Mouse (Mus musculus) ES-E14 (cell line): ENCODE data around the gene Anapc15-ps. TPM values are rescaled to one million over a fixed set of nuclear protein-coding genes. Genes with fewer than 3 reads are reported as not detected.

Experiments
- DNase-seq: peaks from one replicate; pipeline ENCODE4 v3.0.0-alpha.2; 2013; ENCODE audit warnings: low read depth, low spot score
- H3K27ac ChIP-seq: 2 replicates; pipeline ENCODE4 v1.5.1; 2012; ENCODE audit warnings: low read depth, mild to moderate bottlenecking, low read length, moderate library complexity, mixed read lengths; ENCODE audit not compliant: poor library complexity, insufficient read depth, severe bottlenecking
- H3K36me3 ChIP-seq: 2 replicates; pipeline ENCODE4 v1.6.1; 2012; ENCODE audit warnings: mild to moderate bottlenecking, low read length, moderate library complexity, mixed read lengths; ENCODE audit not compliant: control insufficient read depth, poor library complexity, insufficient read depth, severe bottlenecking
- H3K4me1 ChIP-seq, 2 experiments: fragments of 150-350 bp in 1 of 2; sonication (generic) in 1 of 2; 2 replicates each; pipeline ENCODE4 v1.6.1; 2012; ENCODE audit warnings: low read length in 2 of 2, mild to moderate bottlenecking in 1 of 2, mixed read lengths in 1 of 2; ENCODE audit not compliant: control insufficient read depth in 2 of 2, insufficient read depth in 2 of 2, poor library complexity in 1 of 2
- H3K4me3 ChIP-seq, 2 experiments: fragments of 150-350 bp in 1 of 2; sonication (generic) in 1 of 2; 2 replicates each; pipeline ENCODE4 v1.5.1; 2012; ENCODE audit warnings: low read length in 2 of 2, low read depth in 1 of 2, mild to moderate bottlenecking in 1 of 2, mixed read lengths in 1 of 2; ENCODE audit not compliant: insufficient read depth in 1 of 2, poor library complexity in 1 of 2, severe bottlenecking in 1 of 2
- H3K9ac ChIP-seq: 2 replicates; pipeline ENCODE4 v1.6.1; 2012; ENCODE audit warnings: low read depth, mild to moderate bottlenecking, low read length, mixed read lengths; ENCODE audit not compliant: poor library complexity, insufficient read depth, severe bottlenecking
- H3K9me3 ChIP-seq: fragments of 150-350 bp; sonication (generic); 2 replicates; pipeline ENCODE4 v1.6.1; 2012; ENCODE audit warnings: low read depth, mild to moderate bottlenecking, low read length; ENCODE audit not compliant: control insufficient read depth, insufficient read depth
- CHD2 ChIP-seq: IDR thresholded peaks from 2 replicates; pipeline ENCODE4 v1.6.1; 2014; ENCODE audit warnings: mild to moderate bottlenecking, low read depth, low read length, inconsistent platforms
- HCFC1 ChIP-seq: IDR thresholded peaks from 2 replicates; pipeline ENCODE4 v1.6.1; 2012; ENCODE audit warnings: low read length, inconsistent platforms, borderline replicate concordance; ENCODE audit not compliant: insufficient read depth
- MAFK ChIP-seq: IDR thresholded peaks from 2 replicates; pipeline ENCODE4 v1.6.1; 2014; ENCODE audit warnings: mild to moderate bottlenecking, low read depth, low read length, inconsistent platforms; ENCODE audit not compliant: insufficient read depth
- ZC3H11A ChIP-seq: IDR thresholded peaks from 2 replicates; pipeline ENCODE4 v1.6.1; 2012; ENCODE audit warnings: low read depth, mild to moderate bottlenecking, inconsistent platforms, low read length, borderline replicate concordance
- ZNF384 ChIP-seq: IDR thresholded peaks from 2 replicates; pipeline ENCODE4 v1.6.1; 2012; ENCODE audit warnings: low read depth, low read length, inconsistent platforms
- in situ Hi-C, 2 experiments: fragments of 600-800 bp; cut with MboI; formaldehyde crosslinking; loops; one replicate each; pipeline ENCODE4 v1.15.1; 2025; ENCODE audit warnings: low sequenced_read_pairs in 2 of 2, inconsistent platforms in 1 of 2; ENCODE audit not compliant: unreplicated experiment in 2 of 2
- total RNA-seq: library from RNA; depleted of rRNA; stranded (reverse); fragments of 300-350 nt; gene quantifications from 2 replicates; pipeline ENCODE4 v1.2.3, GENCODE M21; 2012

The Anapc15-ps gene
- total RNA-seq, 1 experiment: not detected

- Histone ChIP-seq H3K36me3 (no peaks in the 10 kb centered on the region), H3K4me3 (no peak overlapping the region), H3K9me3 (no peaks in the 10 kb centered on the region), H3K9ac (no peak overlapping the region), H3K27ac (no peak overlapping the region), H3K4me1 (no peaks in the 10 kb centered on the region)
- no peak for TF ChIP-seq ZC3H11A
- TF ChIP-seq HCFC1: no peak
- TF ChIP-seq ZNF384: no peak
- in situ Hi-C loops: no loop called here
- no peak for DNase-seq
Observed at GRCm38 (mm10) chr10:95667371-95668030, 5.8 kb downstream of the Anapc15-ps start.

GRCm38 (mm10) chr10:95666791-95667190 lies 6.5 kb downstream of the Anapc15-ps start:
- TF ChIP-seq ZNF384 (no peak), CHD2 (no peak), HCFC1 (no peak), ZC3H11A (no peak), MAFK (no peak)
- in situ Hi-C loops: no loop called here
- Histone ChIP-seq H3K9ac (no peak overlapping the region), H3K9me3 (no peaks in the 10 kb centered on the region), H3K27ac (no peak overlapping the region), H3K4me3 (no peak overlapping the region), H3K36me3 (no peaks in the 10 kb centered on the region), H3K4me1 (no peaks in the 10 kb centered on the region)
- DNase-seq: no peak

- TF ChIP-seq ZC3H11A (no peak), HCFC1 (no peak), ZNF384 (no peak), MAFK (no peak), CHD2 (no peak)
Observed at GRCm38 (mm10) chr10:95665426-95665990, 7.7 kb downstream of the Anapc15-ps start.

GRCm38 (mm10) chr10:95664613-95665012 lies 8.6 kb downstream of the Anapc15-ps start:
- in situ Hi-C loops: no loop called here
- Histone ChIP-seq H3K4me1 (peaks cover 3 to 7% of the 10 kb centered on the region in 2 experiments; a peak in 3 of 4 replicates), H3K36me3 (no peaks in the 10 kb centered on the region), H3K27ac (no peak overlapping the region), H3K9ac (no peak overlapping the region), H3K4me3 (no peak overlapping the region), H3K9me3 (no peaks in the 10 kb centered on the region)
- no peak for DNase-seq
- no peak for TF ChIP-seq MAFK
- no peak for TF ChIP-seq CHD2
- no peak for TF ChIP-seq ZNF384
- TF ChIP-seq ZC3H11A: no peak
- no peak for TF ChIP-seq HCFC1

More at GRCm38 (mm10) chr10:95665426-95665990, 7.7 kb downstream of the Anapc15-ps start:
- in situ Hi-C loops: no loop called here
- Histone ChIP-seq H3K4me1 (peaks cover under 1 to 2% of the 10 kb centered on the region in 2 experiments; a peak in 3 of 4 replicates), H3K4me3 (no peak overlapping the region), H3K9me3 (no peaks in the 10 kb centered on the region), H3K27ac (no peak overlapping the region), H3K36me3 (no peaks in the 10 kb centered on the region), H3K9ac (no peak overlapping the region)
- no peak for DNase-seq
